Mouse (Mus musculus): ENCODE results near the gene Tmem185a.
"Not testable (repeated sequence)": the region's sequence is repeated elsewhere in the genome, so short reads cannot be mapped to it uniquely, and the experiment has no call there.

Tmem185a gene

GRCm38 (mm10) chrX:70476792-70477776 lies at the start of gene Tmem185a:
Tmem185a (minus strand) TSS chrX:70477180.
- no peak for DNase-seq (ENCODE audit: low read depth)

GRCm38 (mm10) chrX:70514413-70514812 lies 37.4 kb upstream of the Tmem185a start:
- not testable (repeated sequence) for DNase-seq (ENCODE audit: low read depth)

GRCm38 (mm10) chrX:70487328-70487727 lies 10.3 kb upstream of the Tmem185a start:
- not testable (repeated sequence) for DNase-seq (ENCODE audit: low read depth)

GRCm38 (mm10) chrX:70482154-70482553 lies 5.2 kb upstream of the Tmem185a start:
- DNase-seq (ENCODE audit: low read depth) = no peak

- no peak for DNase-seq (ENCODE audit: low read depth)
Observed at GRCm38 (mm10) chrX:70478701-70479100, 1.7 kb upstream of the Tmem185a start.

GRCm38 (mm10) chrX:70475215-70475765 lies 1.7 kb downstream of the Tmem185a start:
- DNase-seq (ENCODE audit: low read depth) = no peak

- no peak for DNase-seq (ENCODE audit: low read depth)
Observed at GRCm38 (mm10) chrX:70466897-70467296, 10.1 kb downstream of the Tmem185a start.

GRCm38 (mm10) chrX:70465489-70465888 lies 11.5 kb downstream of the Tmem185a start:
- DNase-seq (ENCODE audit: low read depth) = no peak

GRCm38 (mm10) chrX:70463621-70464020 lies 13.4 kb downstream of the Tmem185a start:
- DNase-seq (ENCODE audit: low read depth) = no peak

- not testable (repeated sequence) for DNase-seq (ENCODE audit: low read depth)
Observed at GRCm38 (mm10) chrX:70452359-70452758, 24.6 kb downstream of the Tmem185a start.

- DNase-seq (ENCODE audit: low read depth) = not testable (repeated sequence)
Observed at GRCm38 (mm10) chrX:70425473-70425872, 51.5 kb downstream of the Tmem185a start.

All from fibroblast of lung, adult 2 months (primary cell).